Mouse (Mus musculus) heart, postnatal 0 days (tissue): ENCODE measurements around the gene Mab21l3. TPM values are rescaled to one million over a fixed set of nuclear protein-coding genes. Genes with fewer than 3 reads are reported as not detected.

Experiments
- ATAC-seq: fragments of 200-750 bp; cut with Nextera tagmentation; 2 replicates; pipeline ENCODE4 v1.8.0; 2017; ENCODE audit warnings: low read depth, moderate number of reproducible peaks, moderate library complexity; ENCODE audit not compliant: insufficient read depth
- DNase-seq: peaks from one replicate; pipeline ENCODE4 v3.0.0-alpha.2; 2016; ENCODE audit warnings: low spot score
- H3K27ac ChIP-seq: fragments of 300-500 bp; sonication (generic); 2 replicates; pipeline ENCODE4 v1.5.1; 2014; ENCODE audit warnings: low read depth, mild to moderate bottlenecking
- H3K27me3 ChIP-seq: fragments of 300-500 bp; sonication (generic); 2 replicates; pipeline ENCODE4 v1.6.1; 2014; ENCODE audit warnings: low read length, mixed read lengths; ENCODE audit not compliant: control insufficient read depth, insufficient read depth
- H3K36me3 ChIP-seq: fragments of 300-500 bp; sonication (generic); replicated peaks from 2 replicates; pipeline ENCODE4 v1.6.1; 2014; ENCODE audit warnings: low read length, mixed read lengths; ENCODE audit not compliant: control insufficient read depth, insufficient read depth
- H3K4me1 ChIP-seq: fragments of 300-500 bp; sonication (generic); 2 replicates; pipeline ENCODE4 v1.6.1; 2014; ENCODE audit warnings: antibody characterized with exemption; ENCODE audit not compliant: control insufficient read depth, insufficient read depth
- H3K4me2 ChIP-seq: fragments of 300-500 bp; sonication (generic); 2 replicates; pipeline ENCODE4 v1.6.1; 2014; ENCODE audit warnings: low read depth, mild to moderate bottlenecking, low read length, moderate library complexity
- H3K4me3 ChIP-seq: fragments of 300-500 bp; sonication (generic); 2 replicates; pipeline ENCODE4 v1.5.1; 2014; ENCODE audit warnings: low read depth, low read length
- H3K9ac ChIP-seq: fragments of 300-500 bp; sonication (generic); replicated peaks from 2 replicates; pipeline ENCODE4 v1.6.1; 2014; ENCODE audit warnings: low read depth, low read length, mixed read lengths
- H3K9me3 ChIP-seq: fragments of 300-500 bp; sonication (generic); replicated peaks from 2 replicates; pipeline ENCODE4 v1.6.1; 2016; ENCODE audit warnings: low read length; ENCODE audit not compliant: control insufficient read depth
- CTCF ChIP-seq: IDR thresholded peaks from 2 replicates; pipeline ENCODE4 v1.5.1; 2016; ENCODE audit warnings: antibody characterized with exemption, control low read depth, low read depth
- EP300 ChIP-seq: IDR thresholded peaks from 2 replicates; pipeline ENCODE4 v1.6.1; 2016; ENCODE audit warnings: antibody characterized with exemption, low read depth
- WGBS: fragments of 180-500 bp; shearing (Covaris S2); extraction: QIAGEN DNeasy Blood & Tissue Kit; methylation state at CpG from one replicate; pipeline ENCODE4 v1.1.7; 2014; 5-methylcytosine and 5-hydroxymethylcytosine counted together
- polyA plus RNA-seq: library from polyadenylated mRNA; unstranded; fragments of >200 nt; fragmentation: Nextera tagmentation; extraction: Ambion mirVana; gene quantifications from 2 replicates; pipeline ENCODE4 v1.2.1, GENCODE M21; 2015
- total RNA-seq: library from RNA; depleted of rRNA; stranded (reverse); fragments of >200 nt; gene quantifications from 2 replicates; pipeline ENCODE4 v1.2.3, GENCODE M21; 2014; ENCODE audit warnings: low replicate concordance

Mab21l3 gene
- total and polyA plus RNA-seq, 2 experiments from 2014 or later: 0.10 to 1.6 TPM

DNA sequence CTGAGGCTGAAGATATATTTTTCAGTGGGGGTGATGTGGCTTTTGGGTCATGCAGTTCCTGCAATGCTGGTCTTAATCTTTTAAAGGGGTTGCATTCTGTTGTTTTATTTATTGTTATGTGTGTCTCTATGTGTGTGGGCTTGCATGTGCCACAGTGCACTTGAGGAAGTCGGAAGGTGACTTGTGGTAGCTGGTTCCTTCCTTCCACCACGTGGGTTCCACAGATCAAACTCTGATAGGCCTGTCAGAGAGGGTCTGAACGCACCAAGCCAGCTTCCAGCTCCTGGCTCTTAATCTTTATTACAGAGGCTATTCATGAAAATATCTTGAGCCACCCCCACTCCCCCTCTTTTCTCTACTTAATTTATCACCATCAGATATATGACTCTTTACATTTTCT, 35.1 kb upstream of the Mab21l3 start:
- Histone ChIP-seq H3K4me1 (no peaks in the 10 kb centered on the region), H3K9me3 (no peaks in the 10 kb centered on the region), H3K9ac (no peak overlapping the region), H3K27ac (no peak overlapping the region), H3K4me2 (no peak overlapping the region), H3K36me3 (peaks cover 13% of the 10 kb centered on the region), H3K4me3 (no peak overlapping the region), H3K27me3 (no peaks in the 10 kb centered on the region)
- ATAC-seq (no peak), DNase-seq (no peak)
- TF ChIP-seq EP300 (no peak), CTCF (no peak)
- 67% methylated on average over 3 of the region's 3 CpGs for WGBS

DNA sequence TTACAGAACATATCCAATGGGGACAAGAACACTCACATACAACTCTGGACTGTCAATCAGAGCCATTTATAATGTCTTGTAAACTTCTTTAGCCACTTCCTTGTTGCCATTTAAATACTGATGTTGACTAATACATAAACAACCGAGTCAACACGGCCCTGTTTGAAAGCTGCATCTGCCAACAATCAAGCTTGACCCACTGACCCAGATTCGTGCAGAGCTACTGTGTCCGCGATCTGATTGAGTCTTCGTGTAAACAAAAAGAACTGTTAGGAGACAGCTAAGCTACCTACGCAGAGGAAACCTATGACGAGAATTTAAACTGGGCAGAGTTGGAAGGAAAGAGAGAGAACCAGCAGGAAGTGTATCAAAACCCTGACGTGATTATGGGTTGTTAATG, 33.0 kb upstream of the Mab21l3 start:
- Histone ChIP-seq H3K9ac (no peak overlapping the region), H3K4me1 (peaks cover 2% of the 10 kb centered on the region), H3K27me3 (no peaks in the 10 kb centered on the region), H3K27ac (no peak overlapping the region), H3K9me3 (no peaks in the 10 kb centered on the region), H3K4me2 (no peak overlapping the region), H3K4me3 (no peak overlapping the region), H3K36me3 (peaks cover 21% of the 10 kb centered on the region)
- ATAC-seq (no peak), DNase-seq (no peak)
- WGBS: 68% methylated on average over 9 of the region's 9 CpGs
- TF ChIP-seq CTCF (no peak), EP300 (no peak)

DNA sequence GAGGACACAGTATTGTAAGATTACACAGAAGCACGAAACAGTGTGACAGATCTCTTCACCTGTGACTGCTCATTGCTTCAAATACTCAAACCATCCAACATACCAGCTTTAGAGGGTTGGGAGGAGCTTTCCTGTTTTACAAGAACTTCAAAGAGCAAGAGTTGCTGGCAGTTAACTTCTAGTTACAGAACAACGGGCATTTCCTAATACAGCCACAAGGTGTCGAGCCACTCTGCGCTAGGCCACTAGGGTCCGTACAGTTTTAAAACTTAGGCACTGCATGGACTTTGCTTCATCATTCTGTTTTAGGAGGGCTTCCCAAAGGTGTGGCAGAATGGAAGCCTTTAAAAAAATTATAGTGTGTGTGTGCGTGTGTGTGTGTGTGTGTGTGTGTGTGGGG, 32.1 kb upstream of the Mab21l3 start:
- H3K27ac ChIP-seq: no peak overlapping the region
- TF ChIP-seq EP300: no peak
- TF ChIP-seq CTCF: peak; percentile 55
- H3K4me2 ChIP-seq: no peak overlapping the region
- H3K27me3 ChIP-seq: no peaks in the 10 kb centered on the region
- H3K9me3 ChIP-seq: no peaks in the 10 kb centered on the region
- H3K4me1 ChIP-seq: peaks cover 9% of the 10 kb centered on the region
- DNase-seq (peak; percentile 28), ATAC-seq (no peak)
- 71% methylated on average over 6 of the region's 6 CpGs for WGBS
- H3K9ac ChIP-seq: no peak overlapping the region
- peaks cover 21% of the 10 kb centered on the region for H3K36me3 ChIP-seq
- no peak overlapping the region for H3K4me3 ChIP-seq

DNA sequence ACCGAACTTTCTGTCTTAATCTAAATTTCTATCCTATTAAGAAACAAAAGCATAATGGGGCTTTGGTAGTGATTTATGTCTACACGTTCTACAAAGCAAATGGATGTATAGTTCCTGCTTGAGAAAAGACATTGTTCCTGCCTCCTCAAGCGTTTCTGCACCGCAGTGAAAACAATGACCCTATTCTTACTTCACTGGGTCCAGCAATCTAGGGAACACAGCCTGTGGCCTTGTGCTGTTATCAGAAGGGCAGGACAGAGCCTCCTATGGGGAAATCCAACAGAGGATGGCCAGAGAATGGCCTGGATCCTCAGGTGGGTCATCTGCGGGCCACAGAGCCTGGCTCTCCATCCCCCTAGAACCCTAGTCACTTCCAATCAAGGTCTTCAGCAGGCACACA, 29.4 kb upstream of the Mab21l3 start:
- Histone ChIP-seq H3K9ac (no peak overlapping the region), H3K4me3 (no peak overlapping the region), H3K4me2 (no peak overlapping the region), H3K4me1 (peaks cover 9% of the 10 kb centered on the region), H3K36me3 (peaks cover 26% of the 10 kb centered on the region), H3K27ac (no peak overlapping the region), H3K9me3 (no peaks in the 10 kb centered on the region), H3K27me3 (no peaks in the 10 kb centered on the region)
- no peak for DNase-seq
- ATAC-seq: no peak
- 77% methylated on average over 5 of the region's 5 CpGs for WGBS
- TF ChIP-seq CTCF (no peak), EP300 (no peak)

DNA sequence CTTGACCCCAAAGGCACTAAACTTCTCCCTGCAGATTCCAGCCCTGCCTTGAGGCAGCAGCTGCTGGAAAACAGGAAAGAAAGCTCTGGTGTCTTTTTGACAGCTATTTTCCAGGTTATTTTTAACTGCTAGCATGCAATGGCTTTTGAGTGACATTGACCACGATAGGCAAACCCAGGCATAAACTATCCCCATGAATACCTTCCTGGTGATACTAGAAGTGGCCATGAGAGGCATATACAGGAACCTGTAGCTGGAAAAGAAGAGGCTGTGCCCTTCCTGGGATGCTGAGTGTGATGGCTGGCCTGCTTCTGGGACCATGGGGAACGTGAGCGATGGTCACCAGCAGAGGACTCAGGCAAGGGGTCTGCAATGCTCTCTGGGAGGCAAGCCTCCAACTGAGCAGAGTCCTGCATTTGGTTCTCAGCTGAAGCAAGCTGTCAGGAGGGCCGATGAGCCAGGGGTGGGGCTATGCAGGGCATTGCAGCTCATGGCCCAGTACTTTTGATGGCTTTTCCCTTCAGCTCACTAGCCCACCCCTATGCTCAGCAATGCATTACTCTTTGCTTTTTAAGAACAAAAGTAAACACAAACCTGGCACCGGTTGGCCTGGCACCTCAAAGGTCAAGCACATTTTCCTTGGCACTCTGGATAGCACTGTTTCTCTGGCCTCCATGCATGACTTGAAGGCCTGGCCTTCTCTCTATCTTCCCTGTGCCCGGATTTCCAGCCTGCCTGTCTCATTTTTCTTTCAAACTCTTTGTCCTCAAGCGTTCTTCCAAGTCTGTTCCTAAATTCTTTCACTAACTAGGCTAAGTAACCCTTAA, 27.9 kb upstream of the Mab21l3 start:
- 59% methylated on average over 7 of the region's 7 CpGs for WGBS

More for the DNA sequence above, 27.9 kb upstream of the Mab21l3 start:
- ATAC-seq: peak; percentile 67
- no peak overlapping the region for H3K9ac ChIP-seq
- peaks cover 9% of the 10 kb centered on the region for H3K4me1 ChIP-seq
- H3K27me3 ChIP-seq: no peaks in the 10 kb centered on the region
- peak; percentile 51 for DNase-seq
- TF ChIP-seq CTCF: no peak
- TF ChIP-seq EP300: no peak
- no peak overlapping the region for H3K4me3 ChIP-seq
- no peak overlapping the region for H3K4me2 ChIP-seq
- H3K36me3 ChIP-seq: peaks cover 32% of the 10 kb centered on the region
- no peaks in the 10 kb centered on the region for H3K9me3 ChIP-seq
- peak overlapping the region; percentile 79 for H3K27ac ChIP-seq
